Mouse (Mus musculus) forebrain, postnatal 0 days (tissue): ENCODE results near the gene Chrnb1. TPM values are rescaled to one million over a fixed set of nuclear protein-coding genes. Genes with fewer than 3 reads are reported as not detected.

Source experiments
- ATAC-seq: fragments of 200-750 bp; cut with Nextera tagmentation; 2 replicates; pipeline ENCODE4 v1.8.0; 2017; ENCODE audit warnings: mild to moderate bottlenecking, moderate library complexity
- DNase-seq: peaks from one replicate; pipeline ENCODE4 v3.0.0-alpha.2; 2015
- H3K27ac ChIP-seq: fragments of 300-500 bp; sonication (generic); 2 replicates; pipeline ENCODE4 v1.5.1; 2014; ENCODE audit warnings: low read depth, mild to moderate bottlenecking, antibody characterized with exemption, low read length, moderate library complexity, mixed read lengths
- H3K27me3 ChIP-seq: fragments of 300-500 bp; sonication (generic); 2 replicates; pipeline ENCODE4 v1.6.1; 2014; ENCODE audit warnings: mild to moderate bottlenecking, low read length, mixed read lengths; ENCODE audit not compliant: insufficient read depth
- H3K36me3 ChIP-seq: fragments of 300-500 bp; sonication (generic); 2 replicates; pipeline ENCODE4 v1.6.1; 2014; ENCODE audit warnings: mild to moderate bottlenecking, moderate library complexity; ENCODE audit not compliant: insufficient read depth
- H3K4me1 ChIP-seq: fragments of 300-500 bp; sonication (generic); 2 replicates; pipeline ENCODE4 v1.6.1; 2014; ENCODE audit warnings: antibody characterized with exemption; ENCODE audit not compliant: insufficient read depth
- H3K4me2 ChIP-seq: fragments of 300-500 bp; sonication (generic); 2 replicates; pipeline ENCODE4 v1.6.1; 2014; ENCODE audit warnings: low read depth, mild to moderate bottlenecking, moderate library complexity
- H3K4me3 ChIP-seq: fragments of 300-500 bp; sonication (generic); 2 replicates; pipeline ENCODE4 v1.5.1; 2014; ENCODE audit warnings: low read depth, low read length, mixed read lengths
- H3K9ac ChIP-seq: fragments of 300-500 bp; sonication (generic); 2 replicates; pipeline ENCODE4 v1.6.1; 2014; ENCODE audit warnings: mild to moderate bottlenecking
- H3K9me3 ChIP-seq: fragments of 300-500 bp; sonication (generic); 2 replicates; pipeline ENCODE4 v1.6.1; 2016; ENCODE audit warnings: low read length
- CTCF ChIP-seq: sonication (generic); IDR thresholded peaks from 2 replicates; pipeline ENCODE4 v1.5.1; 2016; ENCODE audit warnings: antibody characterized with exemption, control low read depth, low read depth
- WGBS: fragments of 180-500 bp; shearing (Covaris S2); extraction: QIAGEN DNeasy Blood & Tissue Kit; methylation state at CpG from one replicate; pipeline ENCODE4 v1.1.7; 2014; 5-methylcytosine and 5-hydroxymethylcytosine counted together
- polyA plus RNA-seq: library from polyadenylated mRNA; unstranded; fragments of >200 nt; fragmentation: Nextera tagmentation; extraction: Ambion mirVana; gene quantifications from 2 replicates; pipeline ENCODE4 v1.2.1, GENCODE M21; 2015
- total RNA-seq: library from RNA; depleted of rRNA; stranded (reverse); fragments of >200 nt; gene quantifications from 2 replicates; pipeline ENCODE4 v1.2.3, GENCODE M21; 2014

Chrnb1 gene
- total and polyA plus RNA-seq, 2 experiments from 2014 or later: 0.33 to 1.2 TPM

DNA sequence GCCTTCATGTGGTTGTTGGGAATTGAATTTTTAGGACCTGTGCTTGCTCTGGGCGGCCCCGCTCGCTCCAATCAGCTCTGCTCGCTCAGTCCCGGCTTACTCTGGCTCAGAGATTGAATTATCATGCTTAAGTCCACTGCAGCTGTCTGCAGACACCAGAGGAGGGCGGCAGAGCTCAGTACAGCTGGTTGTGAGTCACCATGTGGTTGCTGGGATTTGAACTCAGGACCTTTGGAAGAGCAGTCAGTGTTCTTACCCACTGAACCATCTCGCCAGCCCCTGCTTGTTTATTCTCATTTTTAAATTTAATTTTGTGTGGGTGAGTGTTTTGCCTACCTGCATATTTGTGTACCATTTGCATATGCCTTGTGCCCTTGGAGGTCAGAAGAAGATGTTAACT lies 32.2 kb downstream of the Chrnb1 start:
- H3K4me2 ChIP-seq: no peak overlapping the region
- WGBS: 68% methylated on average over 7 of the region's 7 CpGs
- TF ChIP-seq CTCF: peak; percentile 39
- DNase-seq (no peak), ATAC-seq (no peak)
- peaks cover 14% of the 10 kb centered on the region for H3K4me1 ChIP-seq
- no peaks in the 10 kb centered on the region for H3K27me3 ChIP-seq
- no peak overlapping the region for H3K9ac ChIP-seq
- no peaks in the 10 kb centered on the region for H3K36me3 ChIP-seq
- H3K27ac ChIP-seq: no peak overlapping the region
- no peak overlapping the region for H3K4me3 ChIP-seq
- H3K9me3 ChIP-seq: no peaks in the 10 kb centered on the region

DNA sequence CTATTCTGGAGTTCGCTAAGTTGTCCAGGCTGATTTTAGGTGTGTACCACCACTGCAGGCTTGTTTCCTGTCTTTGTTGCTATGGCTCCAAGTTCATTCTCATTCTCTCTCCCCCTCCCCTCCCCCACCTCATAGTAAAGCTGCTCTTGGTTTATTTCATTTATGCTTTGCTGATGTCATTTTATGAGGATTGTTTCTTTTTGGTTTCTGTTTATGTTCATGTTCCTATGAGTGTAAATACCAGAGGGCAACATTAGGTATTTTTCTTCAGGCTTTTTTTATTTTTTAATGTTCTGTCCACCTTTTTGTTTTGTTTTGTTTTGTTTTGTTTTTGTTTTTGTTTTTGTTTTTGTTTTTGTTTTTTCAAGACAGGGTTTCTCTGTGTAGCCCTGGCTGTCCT lies 33.9 kb downstream of the Chrnb1 start, which contains the start of gene Slc35g3:
Gene Slc35g3, minus strand, starts transcription at position 101 of the 400 bp plus-strand sequence.
- Histone ChIP-seq H3K36me3 (no peaks in the 10 kb centered on the region), H3K9me3 (no peaks in the 10 kb centered on the region), H3K4me3 (no peak within 1 kb of the TSS), H3K27ac (no peak within 1 kb of the TSS), H3K4me1 (peaks cover 14% of the 10 kb centered on the region), H3K9ac (no peak within 1 kb of the TSS), H3K27me3 (no peaks in the 10 kb centered on the region), H3K4me2 (no peak within 1 kb of the TSS)
- ATAC-seq (no peak), DNase-seq (no peak)
- TF ChIP-seq CTCF: no peak
- WGBS: 79% methylated on average over 1 of the region's 1 CpGs

DNA sequence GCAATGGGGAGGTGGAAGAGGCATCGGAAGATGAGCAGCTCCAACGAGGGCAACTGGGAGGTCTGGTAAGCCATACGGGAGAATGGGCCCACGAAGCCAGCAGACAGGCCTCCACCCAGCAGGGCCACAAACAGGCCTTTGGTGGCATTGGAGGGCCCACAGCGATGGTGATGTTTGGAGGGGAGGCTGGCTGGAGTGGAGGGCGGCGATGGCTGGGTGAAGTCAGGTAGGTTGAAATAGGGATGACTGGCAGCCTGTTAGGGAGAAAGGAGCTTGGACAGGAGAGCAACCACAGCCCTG lies 34.9 kb downstream of the Chrnb1 start:
- TF ChIP-seq CTCF: no peak
- Histone ChIP-seq H3K27ac (no peak overlapping the region), H3K36me3 (no peaks in the 10 kb centered on the region), H3K9ac (no peak overlapping the region), H3K9me3 (no peaks in the 10 kb centered on the region), H3K4me1 (peaks cover 20% of the 10 kb centered on the region), H3K4me3 (no peak overlapping the region), H3K4me2 (no peak overlapping the region), H3K27me3 (no peaks in the 10 kb centered on the region)
- ATAC-seq (no peak), DNase-seq (no peak)
- whole genome bisulfite sequencing: 94% methylated on average over 7 of the region's 7 CpGs

DNA sequence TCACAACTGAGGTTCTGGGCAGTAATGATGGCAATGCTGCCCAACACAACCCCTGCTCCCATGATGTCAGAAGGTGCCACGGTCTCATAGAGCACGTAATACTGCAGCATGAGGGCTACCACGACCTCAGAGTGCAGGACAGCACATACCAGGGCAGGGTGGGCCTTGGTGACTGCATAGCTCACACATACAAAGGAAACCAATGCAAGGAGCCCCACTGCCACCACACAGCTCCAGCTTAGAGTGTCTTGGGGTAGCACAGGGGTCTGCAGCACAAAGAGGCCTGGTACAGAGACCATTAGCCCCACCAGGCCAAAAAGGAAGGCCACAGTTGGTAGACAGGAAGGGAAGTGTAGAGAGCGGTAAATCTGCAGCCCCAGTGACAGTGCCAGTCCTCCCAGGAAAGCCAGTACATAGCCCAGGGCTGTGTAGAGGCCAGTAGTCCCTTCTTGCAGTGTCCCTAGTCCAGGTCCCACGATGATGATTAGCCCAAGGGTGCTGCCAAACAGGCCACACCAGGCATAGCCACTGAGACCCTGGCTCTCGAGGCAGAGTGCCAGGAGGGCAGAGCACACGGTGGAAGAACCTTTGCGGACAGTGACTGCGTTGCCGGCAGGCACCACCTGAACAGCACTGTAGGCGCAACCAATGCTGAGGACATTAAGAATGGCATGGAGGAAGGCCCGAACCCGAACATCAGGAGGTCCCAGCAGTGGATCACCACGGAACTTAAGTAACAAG lies 35.4 kb downstream of the Chrnb1 start:
- no peaks in the 10 kb centered on the region for H3K36me3 ChIP-seq
- WGBS: 78% methylated on average over 14 of the region's 14 CpGs
- DNase-seq: no peak
- no peak overlapping the region for H3K4me3 ChIP-seq
- H3K9me3 ChIP-seq: no peaks in the 10 kb centered on the region
- peak overlapping the region; percentile 97 for H3K27ac ChIP-seq
- H3K27me3 ChIP-seq: no peaks in the 10 kb centered on the region
- H3K9ac ChIP-seq: peak overlapping the region; percentile 72; the same call in 1 of the 2 replicates
- peaks cover 21% of the 10 kb centered on the region for H3K4me1 ChIP-seq
- no peak for TF ChIP-seq CTCF
- ATAC-seq: no peak
- H3K4me2 ChIP-seq: peak overlapping the region; percentile 67

DNA sequence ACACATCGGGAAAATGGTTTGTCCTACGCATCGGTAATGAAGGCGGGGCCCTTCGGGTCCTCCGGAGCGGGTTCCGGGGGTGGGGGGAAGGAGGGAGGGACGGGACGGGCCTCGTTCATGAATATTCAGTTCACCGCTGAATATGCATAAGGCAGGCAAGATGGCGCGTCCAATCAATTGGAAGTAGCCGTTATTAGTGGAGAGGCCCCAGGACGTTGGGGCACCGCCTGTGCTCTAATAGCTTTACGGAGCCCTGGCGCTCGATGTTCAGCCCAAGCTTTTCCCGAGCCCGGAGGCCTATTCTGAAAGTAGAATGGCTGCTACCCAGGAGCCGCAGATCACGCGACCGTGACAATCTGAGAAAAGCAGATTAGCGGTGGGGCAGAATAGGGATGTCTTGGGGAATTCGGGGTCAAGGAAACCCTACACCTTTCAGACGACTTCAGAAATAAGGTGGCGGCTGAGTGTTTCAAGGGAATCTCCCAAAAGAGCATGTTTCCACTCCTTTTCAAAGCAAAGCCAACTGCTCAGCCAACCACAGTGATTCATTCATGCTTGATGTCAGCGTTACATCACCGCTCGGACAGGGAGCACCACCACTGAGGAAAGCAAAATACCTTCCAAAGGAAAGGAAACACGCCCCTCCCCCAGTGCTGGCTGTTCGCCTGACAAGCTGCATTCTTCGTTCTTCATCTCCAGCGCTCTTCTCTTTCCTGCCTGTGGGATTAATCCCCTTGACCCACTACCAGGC lies 36.6 kb downstream of the Chrnb1 start:
- Histone ChIP-seq H3K9me3 (no peaks in the 10 kb centered on the region), H3K27ac (peak overlapping the region; percentile 97), H3K27me3 (no peaks in the 10 kb centered on the region), H3K4me2 (peak overlapping the region; percentile 67), H3K4me1 (peaks cover 24% of the 10 kb centered on the region), H3K4me3 (peak overlapping the region; percentile 58), H3K36me3 (no peaks in the 10 kb centered on the region), H3K9ac (peak overlapping the region; percentile 72)
- ATAC-seq: peak; percentile 83
- peak; percentile 90 for DNase-seq
- WGBS: 1% methylated on average over 37 of the region's 37 CpGs
- TF ChIP-seq CTCF: 0 out of 2 replicates have a peak, but pooled peaks have one; percentile 10

DNA sequence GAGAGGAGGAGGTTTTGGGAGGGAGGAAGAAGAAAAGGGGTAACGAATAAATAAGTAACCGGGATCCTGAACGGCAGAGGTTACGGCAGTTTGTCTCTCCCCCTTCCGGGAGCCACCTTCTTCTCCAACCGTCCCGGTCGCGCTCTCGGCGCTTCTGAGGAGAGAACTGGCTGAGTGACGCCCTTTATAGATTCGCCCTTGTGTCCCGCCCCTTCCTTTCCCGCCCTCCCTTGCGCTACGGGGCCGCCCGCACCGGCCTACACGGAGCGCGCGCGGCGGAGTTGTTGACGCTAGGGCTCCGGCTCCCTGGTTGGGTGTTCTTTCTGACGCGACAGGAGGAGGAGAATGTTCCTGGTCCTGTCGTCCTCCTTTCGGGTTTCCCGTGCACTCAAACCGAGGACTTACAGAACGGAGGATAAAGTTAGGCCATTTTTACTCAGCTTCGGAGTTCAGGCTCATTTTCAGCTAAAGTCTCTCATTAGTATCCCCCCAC lies 37.2 kb downstream of the Chrnb1 start, which contains the start of gene Polr2a:
Gene Polr2a, minus strand, starts transcription at position 160 of the 493 bp plus-strand sequence.
- no peaks in the 10 kb centered on the region for H3K27me3 ChIP-seq
- no peak; the same call in 1 of the 2 replicates for TF ChIP-seq CTCF
- peak within 1 kb of the TSS; percentile 58 for H3K4me3 ChIP-seq
- no peaks in the 10 kb centered on the region for H3K36me3 ChIP-seq
- ATAC-seq: peak; percentile 95
- H3K9ac ChIP-seq: peak within 1 kb of the TSS; percentile 72
- no peaks in the 10 kb centered on the region for H3K9me3 ChIP-seq
- peak within 1 kb of the TSS; percentile 97 for H3K27ac ChIP-seq
- peak within 1 kb of the TSS; percentile 67 for H3K4me2 ChIP-seq
- peak; percentile 100 for DNase-seq
- under 1% methylated on average over 34 of the region's 36 CpGs for WGBS
- H3K4me1 ChIP-seq: peaks cover 24% of the 10 kb centered on the region

DNA sequence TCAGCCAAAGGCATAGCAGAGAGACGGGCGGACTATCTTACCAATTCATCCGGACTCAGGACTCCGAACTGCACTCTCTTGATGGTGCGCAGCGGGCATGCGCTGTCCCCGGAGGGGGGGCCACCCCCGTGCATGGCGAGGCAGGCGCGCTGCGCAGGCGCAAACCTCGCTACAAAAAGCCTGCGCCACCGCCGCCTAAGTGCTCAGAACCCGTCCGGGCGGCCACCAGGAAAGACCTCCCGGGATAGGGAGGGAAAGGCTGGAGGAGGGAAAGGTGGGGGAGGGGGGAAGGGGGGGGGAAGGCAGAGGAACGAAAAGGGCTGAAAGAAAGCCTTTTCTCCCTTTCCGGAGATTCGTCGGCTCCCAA lies 37.7 kb downstream of the Chrnb1 start:
- no peaks in the 10 kb centered on the region for H3K27me3 ChIP-seq
- peak overlapping the region; percentile 97 for H3K27ac ChIP-seq
- H3K4me1 ChIP-seq: peaks cover 24% of the 10 kb centered on the region
- ATAC-seq (peak; percentile 85), DNase-seq (peak; percentile 98)
- WGBS: under 1% methylated on average over 26 of the region's 26 CpGs
- peak overlapping the region; percentile 67 for H3K4me2 ChIP-seq
- no peaks in the 10 kb centered on the region for H3K36me3 ChIP-seq
- H3K9ac ChIP-seq: peak overlapping the region; percentile 72
- peak; percentile 14; the same call in 1 of the 2 replicates for TF ChIP-seq CTCF
- peak overlapping the region; percentile 58 for H3K4me3 ChIP-seq
- H3K9me3 ChIP-seq: no peaks in the 10 kb centered on the region
